Mouse (Mus musculus): Measurements from ENCODE around the gene Fitm1. TPM values are rescaled to one million over a fixed set of nuclear protein-coding genes. Genes with fewer than 3 reads are reported as not detected.

The Fitm1 gene
- total and polyA plus RNA-seq, 3 experiments, result 0.07 TPM; not detected in 2

- Histone ChIP-seq H3K79me2 (ENCODE audit: control insufficient read depth, insufficient read depth, low read length, poor library complexity) (peaks cover 15% of the 10 kb centered on the region), H3K36me3 (ENCODE audit: control insufficient read depth in 1 of 2, insufficient read depth in 2 of 2, low read length in 2 of 2) (peaks cover 7 to 17% of the 10 kb centered on the region in 2 experiments), H3K4me3 (ENCODE audit: control insufficient read depth in 1 of 2, insufficient read depth in 1 of 2, low read depth in 2 of 2, low read length in 2 of 2) (peak within 1 kb of the TSS; percentile 88 to 94), H3K27ac (ENCODE audit: control insufficient read depth, low read depth, low read length) (peak within 1 kb of the TSS; percentile 90), H3K27me3 (ENCODE audit: control insufficient read depth in 1 of 2, insufficient read depth in 2 of 2, low read length in 2 of 2) (no peaks in the 10 kb centered on the region), H3K4me1 (ENCODE audit: control insufficient read depth in 1 of 2, insufficient read depth in 2 of 2, low read length in 2 of 2) (peaks cover 8 to 17% of the 10 kb centered on the region in 2 experiments), H3K9me3 (replicated peaks; ENCODE audit: insufficient read depth, low read length) (no peaks in the 10 kb centered on the region), H3K9ac (ENCODE audit: control insufficient read depth, low read depth, low read length, poor library complexity, severe bottlenecking) (peak within 1 kb of the TSS; percentile 93)
- TF ChIP-seq MXI1 (IDR thresholded peaks at IDR 0.05; ENCODE audit: low read depth, low read length) (peak; percentile 78), POLR2A (IDR thresholded peaks at IDR 0.05; ENCODE audit: control insufficient read depth in 1 of 2, insufficient read depth in 1 of 2, low read depth in 1 of 2, low read length in 2 of 2, poor library complexity in 1 of 2) (peak; percentile 41 to 77; a peak in 2 of 4 replicates), EP300 (IDR thresholded peaks at IDR 0.05; ENCODE audit: low read depth in 1 of 2, low read length in 2 of 2) (peak in 1 of 2 experiments; percentile 34; a peak in 1 of 4 replicates), TAL1 (IDR thresholded peaks at IDR 0.05; ENCODE audit: low read length) (no peak), KAT2A (conservative IDR thresholded peaks at IDR 0.05; ENCODE audit: low read depth, low read length) (peak; percentile 47; the same call in 1 of the 2 replicates), USF1 (IDR thresholded peaks at IDR 0.05; ENCODE audit: low read depth, low read length) (no peak; the same call in 1 of the 2 replicates), ZKSCAN1 (IDR thresholded peaks at IDR 0.05; ENCODE audit: low read depth, low read length) (no peak), ZC3H11A (IDR thresholded peaks at IDR 0.05; ENCODE audit: low read depth, low read length) (no peak), SIN3A (IDR thresholded peaks at IDR 0.05; ENCODE audit: low read length) (peak; percentile 82), JUND (IDR thresholded peaks at IDR 0.05; ENCODE audit: low read depth, low read length) (no peak), MYC (IDR thresholded peaks at IDR 0.05; ENCODE audit: low read depth, low read length) (peak; percentile 95), MAX (IDR thresholded peaks at IDR 0.05; ENCODE audit: low read length) (peak; percentile 88), MAZ (IDR thresholded peaks at IDR 0.05; ENCODE audit: low read depth, low read length) (peak; percentile 78; the same call in 1 of the 2 replicates), NELFE (IDR thresholded peaks at IDR 0.05; ENCODE audit: low read depth, low read length) (peak; percentile 75), E2F4 (IDR thresholded peaks at IDR 0.05; ENCODE audit: borderline replicate concordance, low read depth, low read length) (no peak), ZMIZ1 (IDR thresholded peaks at IDR 0.05; ENCODE audit: low read depth, low read length) (peak; percentile 83), ETS1 (IDR thresholded peaks at IDR 0.05; ENCODE audit: low read depth, low read length) (peak; percentile 56; the same call in 1 of the 2 replicates), POLR2AphosphoS2 (IDR thresholded peaks at IDR 0.05; ENCODE audit: low read length) (peak; percentile 92), TCF12 (IDR thresholded peaks at IDR 0.05; ENCODE audit: low read depth, low read length) (peak; percentile 51), USF2 (IDR thresholded peaks at IDR 0.05; ENCODE audit: borderline replicate concordance in 1 of 2, insufficient read depth in 1 of 2, low read depth in 1 of 2, low read length in 2 of 2) (no peak), TBP (IDR thresholded peaks at IDR 0.05; ENCODE audit: low read depth, low read length) (0 out of 2 replicates have a peak, but pooled peaks have one; percentile 73), HCFC1 (IDR thresholded peaks at IDR 0.05; ENCODE audit: low read depth, low read length) (peak; percentile 68)
- peak; percentile 98 for DNase-seq (ENCODE audit: low read depth, low spot score)
These were observed 35.2 kb upstream of the Fitm1 start, which contains the start of gene Pck2 for GRCm38 (mm10) chr14:55540067-55540786. Gene Pck2 (plus strand): TSS chr14:55540266.

Data from MEL (cell line).